Mouse (Mus musculus) right cerebral cortex, postnatal 10 days (tissue): ENCODE measurements around the gene Zc3hav1.

ENCODE experiments used
- DNase-seq, 2 experiments: peaks; one replicate each; pipeline ENCODE4 v3.0.0; 2021; ENCODE audit warnings: low spot score in 2 of 2

Zc3hav1 gene

DNA sequence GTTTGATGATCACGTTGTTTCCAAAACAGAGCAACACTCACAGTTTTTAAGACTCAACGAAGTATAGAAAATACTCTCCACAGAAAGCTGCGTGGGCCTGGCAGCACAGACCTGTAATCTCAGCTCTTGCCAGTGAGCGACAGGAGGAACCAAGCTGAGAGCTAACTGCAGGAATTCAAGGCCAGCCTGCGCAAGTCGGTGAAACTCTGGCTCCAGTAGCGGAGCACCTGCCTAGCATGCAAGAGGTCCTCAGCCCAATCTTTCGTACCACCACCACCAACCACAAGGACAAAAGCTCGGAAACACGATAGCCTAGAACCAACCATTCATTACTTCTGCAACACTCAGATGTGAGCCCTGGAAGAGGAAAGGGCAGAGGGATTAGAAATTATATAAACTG, 2.0 kb downstream of the Zc3hav1 start:
- DNase-seq, result no peak

DNA sequence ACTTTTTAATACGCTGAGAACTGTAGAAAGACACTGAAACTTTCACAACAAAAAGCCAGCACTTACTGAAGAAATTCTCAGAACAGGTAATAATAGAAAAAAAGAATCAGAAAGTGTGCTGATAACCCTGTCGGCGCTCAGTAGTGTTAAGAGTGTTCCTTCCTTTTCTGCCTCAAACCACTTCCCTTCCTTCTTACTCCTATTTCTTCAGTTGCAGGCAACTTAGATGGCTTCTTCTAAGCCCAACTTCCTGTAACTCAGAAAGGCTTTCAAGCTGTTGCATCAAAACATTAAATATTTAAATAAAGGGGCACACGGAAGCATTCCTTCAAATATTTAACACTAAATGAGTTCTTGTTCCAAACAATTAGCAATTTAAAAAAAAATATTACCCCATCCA, 2.5 kb downstream of the Zc3hav1 start:
- no peak for DNase-seq

DNA sequence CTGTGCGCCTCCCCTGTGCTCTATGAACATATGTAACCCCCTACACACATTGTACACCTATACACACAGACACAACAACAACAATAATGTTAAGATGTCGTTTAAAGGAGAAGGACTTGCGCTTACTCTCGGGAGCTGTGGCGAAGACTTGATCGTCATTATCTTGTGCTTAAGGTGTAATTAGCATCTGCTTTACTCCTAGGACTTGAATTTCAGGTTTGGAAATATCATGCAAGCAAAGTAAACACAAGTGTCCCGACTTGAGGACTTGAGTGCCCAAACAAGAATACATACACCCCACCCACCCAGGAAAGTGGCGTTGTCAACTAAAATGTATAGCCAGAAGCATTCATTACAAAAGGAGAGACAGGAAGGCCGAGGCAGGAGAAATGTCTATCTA, 4.6 kb downstream of the Zc3hav1 start:
- DNase-seq, result no peak

DNA sequence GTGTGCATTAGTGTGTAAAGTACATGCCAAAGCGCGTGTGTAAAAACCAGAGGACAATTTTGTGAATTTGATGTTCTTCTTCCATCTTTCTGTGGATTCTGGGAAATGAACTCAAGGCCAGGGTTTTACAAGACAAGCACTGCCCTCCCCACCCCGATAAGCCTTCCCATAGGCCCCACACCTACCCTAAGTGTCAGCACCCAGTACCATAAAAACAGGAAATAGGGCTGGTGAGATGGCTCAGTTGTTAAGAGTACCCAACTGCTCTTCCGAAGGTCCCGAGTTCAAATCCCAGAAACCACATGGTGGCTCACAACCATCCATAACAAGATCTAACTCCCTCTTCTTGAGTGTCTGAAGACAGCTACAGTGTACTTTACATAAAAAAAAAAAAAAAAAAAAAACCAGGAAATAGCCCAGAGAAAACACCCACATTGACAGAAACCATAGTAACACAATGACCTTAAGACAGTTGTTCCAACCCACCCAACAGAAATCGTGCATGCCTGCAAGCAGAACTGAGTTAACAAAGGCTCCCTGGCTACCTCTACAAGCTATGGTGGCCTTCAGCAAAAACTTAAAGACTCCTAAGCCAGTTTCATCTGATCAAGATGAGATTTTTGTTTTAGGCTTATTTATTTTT, 5.5 kb downstream of the Zc3hav1 start:
- no peak for DNase-seq

DNA sequence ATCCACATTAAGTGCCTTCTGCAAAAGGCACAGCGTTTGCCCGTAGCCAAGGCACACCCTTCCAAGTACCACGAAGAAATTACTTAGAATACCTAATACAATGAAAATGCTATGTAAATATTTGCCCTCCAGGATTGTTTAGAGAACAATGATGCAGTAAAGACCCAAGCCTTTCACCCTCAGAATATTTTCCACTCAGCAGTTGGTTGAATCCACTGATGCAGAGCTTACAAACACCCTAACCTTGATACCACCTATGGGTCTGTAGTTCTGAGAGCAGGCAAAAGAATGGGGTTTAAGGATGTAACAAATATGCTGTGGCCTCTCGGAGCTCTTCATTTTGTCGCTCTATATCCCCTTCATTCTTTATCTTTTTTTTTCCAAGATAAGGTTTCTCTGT, 6.5 kb downstream of the Zc3hav1 start:
- no peak for DNase-seq

DNA sequence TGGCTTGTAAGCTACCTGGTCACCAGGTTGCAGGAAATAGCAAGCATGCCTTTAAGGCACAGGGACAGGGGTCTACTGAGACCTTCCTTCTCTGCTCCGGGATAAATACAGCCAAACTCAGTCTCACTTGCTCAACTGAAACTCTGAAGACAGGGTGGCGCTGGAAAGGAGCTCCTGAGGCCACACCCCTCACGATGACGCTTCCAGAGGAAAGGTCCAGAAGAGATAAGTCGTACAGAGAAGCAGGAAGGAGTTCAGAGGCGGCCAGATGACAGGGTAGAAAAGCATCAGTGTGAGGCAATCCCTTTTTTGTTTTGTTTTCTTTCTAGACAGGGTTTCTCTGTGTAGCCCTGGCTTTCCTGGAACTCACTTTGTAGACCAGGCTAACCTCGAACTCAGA, 8.6 kb downstream of the Zc3hav1 start:
- no peak for DNase-seq

DNA sequence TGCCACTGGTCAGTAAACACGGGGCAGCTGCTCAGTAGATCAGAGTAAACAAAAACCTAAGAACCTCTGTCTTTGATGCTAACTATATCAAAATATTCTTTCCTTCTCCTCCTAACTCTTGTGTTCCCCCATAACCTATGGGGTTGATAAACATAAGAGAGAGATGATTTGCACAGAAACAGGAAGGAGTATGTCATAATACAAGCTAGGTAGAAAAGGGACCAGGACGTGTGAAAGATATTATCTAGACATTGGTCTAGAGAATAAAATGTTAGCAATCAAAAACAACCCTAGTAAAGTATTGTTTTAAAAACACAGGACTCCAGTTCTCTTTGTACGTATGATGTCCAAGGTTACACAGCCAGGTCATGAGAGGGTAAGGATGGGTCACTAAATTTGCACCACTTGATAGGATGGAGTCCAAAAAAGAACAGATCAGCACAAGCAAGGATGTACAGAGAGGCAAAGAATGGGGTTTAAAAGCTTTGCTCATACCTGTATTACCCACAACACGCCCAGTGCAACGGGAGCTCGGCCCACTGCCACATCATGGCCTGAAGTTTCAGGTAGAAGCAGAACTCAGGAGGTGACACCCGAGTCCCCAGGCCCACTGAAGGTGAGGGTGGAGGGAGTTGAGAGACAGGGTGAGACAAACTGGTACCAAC, 10.3 kb downstream of the Zc3hav1 start:
- no peak for DNase-seq

DNA sequence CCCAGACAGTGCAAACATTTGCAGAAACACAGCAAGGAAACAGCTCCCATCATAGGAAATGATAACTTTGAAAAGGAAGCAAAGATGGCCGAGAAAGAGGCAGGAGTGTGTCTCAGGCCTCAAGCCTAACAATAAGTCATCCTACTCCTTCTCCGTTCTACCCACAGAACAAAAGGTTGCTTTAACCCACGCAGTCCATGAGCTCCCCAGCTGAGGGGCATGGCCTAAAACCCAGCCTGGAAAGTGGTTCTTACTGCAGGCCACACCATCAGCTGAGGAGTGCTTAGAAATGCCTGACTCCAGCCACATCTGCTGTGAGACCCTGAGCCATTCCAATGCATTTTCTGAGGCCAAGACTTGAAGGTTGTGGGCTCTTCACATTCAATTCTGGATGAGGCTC, 10.8 kb downstream of the Zc3hav1 start:
- no peak for DNase-seq

DNA sequence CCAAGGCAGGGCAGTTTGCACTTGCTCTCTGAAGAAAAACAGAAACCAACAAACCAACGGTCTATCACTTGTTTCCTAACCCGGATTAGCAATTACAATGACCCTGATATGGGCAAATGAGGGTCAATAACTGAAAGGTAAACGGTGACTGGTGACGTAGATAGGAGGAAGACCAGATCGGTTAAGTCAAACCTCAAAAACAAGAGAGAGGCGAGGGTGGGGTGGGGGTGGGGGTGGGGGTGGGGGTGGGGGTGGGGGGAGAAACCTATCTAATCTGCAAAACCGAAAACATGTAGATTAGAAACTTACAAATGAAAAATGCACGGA, 11.8 kb downstream of the Zc3hav1 start:
- DNase-seq, result no peak

DNA sequence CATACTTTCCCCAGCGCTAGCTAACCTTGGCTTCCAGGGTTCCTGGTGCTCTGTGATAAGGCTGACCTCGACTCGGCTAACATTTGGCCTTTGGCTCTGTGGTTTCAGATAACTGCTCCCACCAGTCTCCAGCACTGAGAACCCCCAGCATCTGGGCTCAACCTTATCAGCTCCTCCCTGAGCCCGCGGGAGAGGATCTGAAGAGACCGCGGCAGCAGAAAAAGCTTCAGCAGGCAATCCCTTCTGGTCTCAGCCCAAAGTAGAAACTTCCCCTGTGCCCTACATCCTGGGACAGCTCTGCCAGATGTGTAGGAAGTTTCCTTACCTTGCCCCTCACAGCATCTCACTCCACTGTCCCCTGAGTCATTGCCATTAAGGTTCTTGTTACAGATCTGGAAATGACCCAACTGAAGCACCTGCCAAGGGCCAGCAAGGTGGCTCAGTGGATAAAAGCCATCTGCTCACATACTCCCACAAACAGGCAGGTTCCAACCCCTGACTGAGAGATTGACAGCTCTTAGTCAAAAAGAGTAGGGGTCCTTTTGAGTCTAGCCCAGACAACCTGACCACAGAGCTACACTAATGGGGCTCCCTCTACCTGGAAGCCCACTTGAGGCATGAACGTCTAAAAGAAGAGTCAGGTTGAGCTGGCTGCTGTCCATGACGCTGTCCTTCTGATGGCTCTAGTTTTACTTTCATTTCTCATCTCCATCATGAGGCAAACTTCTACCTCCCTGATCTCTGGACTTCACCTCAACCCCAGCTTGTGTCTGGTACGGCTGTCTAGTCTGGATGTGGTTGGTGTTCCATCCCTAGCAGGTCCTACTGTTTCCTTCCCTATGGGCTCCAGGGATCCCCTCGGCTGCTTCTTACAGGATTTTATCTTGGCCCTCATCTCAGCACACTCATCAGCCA, 12.4 kb downstream of the Zc3hav1 start:
- DNase-seq, result no peak

DNA sequence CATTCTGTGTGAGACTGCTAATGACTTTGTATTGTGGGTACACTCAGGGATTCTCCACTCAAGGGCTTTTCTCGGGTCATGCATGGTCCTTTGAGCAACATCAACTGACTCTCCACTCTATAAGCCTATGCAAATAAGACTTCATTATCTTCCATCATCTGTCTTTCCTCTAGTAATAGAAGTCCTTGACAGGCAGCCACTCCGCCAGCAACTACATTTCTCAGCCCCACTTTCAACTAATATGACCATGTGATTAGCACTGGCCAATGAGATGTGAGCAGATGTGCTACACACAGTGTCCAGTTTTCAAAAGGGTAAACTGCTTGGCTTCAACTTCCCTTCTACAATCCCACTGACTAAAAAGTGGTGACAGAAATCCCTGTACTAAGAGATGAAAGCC, 15.3 kb downstream of the Zc3hav1 start:
- no peak for DNase-seq

DNA sequence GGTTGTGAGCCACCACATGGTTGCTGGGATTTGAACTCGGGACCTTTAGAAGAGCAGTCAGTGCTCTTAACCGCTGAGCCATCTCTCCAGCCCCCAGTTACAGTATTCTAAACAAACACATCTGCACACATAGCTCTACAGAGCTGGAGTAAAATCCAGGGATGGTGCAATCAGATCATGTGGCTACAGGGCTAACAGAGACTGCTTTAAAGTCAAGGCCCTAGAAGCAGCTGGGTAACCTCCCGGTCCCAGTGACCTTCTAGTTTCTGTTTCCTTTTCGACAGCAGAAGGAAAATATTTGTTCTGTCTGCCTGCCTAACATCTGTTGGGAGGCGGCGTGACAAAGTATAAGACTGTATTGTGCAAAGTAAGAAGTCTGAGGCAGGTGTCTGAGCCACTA, 16.5 kb downstream of the Zc3hav1 start:
- no peak for DNase-seq

DNA sequence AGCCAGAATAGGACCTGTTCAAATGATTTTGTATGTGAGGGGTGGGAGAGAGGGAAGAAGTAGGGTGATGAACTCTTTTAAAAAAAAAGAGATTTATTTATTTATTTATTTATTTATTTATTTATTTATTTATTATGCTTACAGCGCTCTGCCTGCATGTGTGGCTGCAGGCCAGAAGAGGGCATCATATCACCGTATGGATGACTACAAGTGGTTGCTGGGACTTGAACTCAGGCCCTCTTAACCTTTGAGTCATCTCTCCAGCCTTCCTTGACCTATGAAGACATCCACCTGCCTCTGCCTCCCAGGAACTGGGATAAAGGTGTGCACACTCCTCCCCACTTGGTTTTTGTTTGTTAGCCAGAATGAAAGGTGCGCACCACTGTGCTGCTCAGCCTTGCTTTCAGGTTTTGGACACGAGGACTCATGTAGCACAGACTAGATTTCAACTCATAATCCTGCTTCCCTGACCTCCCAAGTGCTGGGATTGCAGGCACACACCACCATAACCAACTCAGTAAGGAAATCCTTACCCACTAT, 17.2 kb downstream of the Zc3hav1 start:
- no peak for DNase-seq

DNA sequence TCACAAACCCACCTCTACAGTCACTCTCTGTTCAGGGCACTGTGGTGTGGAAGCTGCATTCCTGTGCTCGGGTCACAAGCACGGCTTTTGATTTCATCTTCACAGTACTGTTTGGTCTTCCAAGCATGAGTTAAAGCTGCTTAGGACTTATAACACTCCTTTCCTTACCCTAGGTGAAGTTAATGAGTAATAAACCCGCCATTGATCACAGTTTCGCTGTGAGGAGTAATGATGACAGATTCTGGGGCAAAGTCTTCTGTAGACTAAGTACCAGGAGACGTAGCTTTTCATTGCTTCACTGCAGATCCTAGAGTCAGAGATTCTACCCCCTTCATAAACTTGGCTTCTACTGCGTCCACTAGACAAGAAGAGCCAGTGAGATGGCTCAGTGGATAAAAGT, 19.1 kb downstream of the Zc3hav1 start:
- no peak for DNase-seq

DNA sequence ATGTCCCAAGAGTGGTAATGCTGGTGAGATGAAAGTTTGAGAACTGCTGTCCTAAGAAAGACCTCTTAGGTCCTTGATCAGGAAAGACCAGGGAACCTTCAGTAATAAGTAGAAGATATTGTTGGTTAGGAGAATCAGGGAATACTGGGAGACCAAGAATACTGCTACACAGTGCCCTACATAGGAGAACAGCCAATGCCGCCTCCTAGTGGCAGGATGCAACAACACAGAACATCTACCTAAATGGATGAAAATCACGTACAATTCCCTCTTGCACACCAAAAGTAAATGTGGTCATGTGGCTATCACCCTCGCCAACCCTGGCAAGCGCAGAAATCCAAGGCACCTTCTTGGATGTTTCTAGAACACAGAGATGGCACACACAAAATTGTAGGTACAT, 27.8 kb downstream of the Zc3hav1 start:
- DNase-seq, result peak; percentile 45 to 65

DNA sequence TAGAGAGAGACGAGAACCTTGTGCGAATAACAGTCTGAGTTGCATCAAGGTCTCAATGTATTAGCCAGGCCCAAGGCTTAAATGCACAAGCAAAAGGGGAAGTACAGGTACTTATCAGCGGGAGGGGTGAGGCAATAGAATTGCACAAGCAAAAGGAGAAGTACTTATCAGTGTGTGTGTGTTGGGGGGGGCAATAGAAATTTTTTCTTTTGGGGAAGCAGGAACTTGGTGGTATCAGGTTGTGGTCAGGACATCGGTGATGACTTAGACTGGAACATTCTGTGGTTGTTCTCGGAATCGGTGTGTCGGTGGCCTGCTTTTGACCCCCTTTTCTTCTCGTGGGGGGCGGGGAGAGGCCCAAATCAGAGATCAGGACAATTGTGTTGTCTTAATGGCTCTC, 33.8 kb downstream of the Zc3hav1 start:
- DNase-seq, result no peak

DNA sequence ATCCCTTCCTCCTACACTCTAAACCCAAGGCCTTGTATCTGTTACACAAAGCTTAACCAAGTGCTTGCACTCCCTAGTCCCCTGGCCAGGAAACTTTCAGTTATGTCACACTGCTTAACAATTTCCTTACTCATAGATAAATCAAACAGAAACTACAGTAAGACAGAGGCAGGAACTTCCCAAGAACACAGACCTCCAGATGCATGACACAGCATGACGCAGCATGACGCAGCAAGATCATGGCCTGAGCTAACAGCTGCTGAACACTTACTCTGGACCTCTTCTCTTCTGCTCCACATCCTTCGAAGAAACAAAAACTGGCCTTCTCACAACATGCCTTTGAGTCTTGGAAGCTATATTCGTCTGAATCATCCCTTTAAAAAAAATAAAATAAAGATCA, 38.4 kb downstream of the Zc3hav1 start:
- no peak for DNase-seq

DNA sequence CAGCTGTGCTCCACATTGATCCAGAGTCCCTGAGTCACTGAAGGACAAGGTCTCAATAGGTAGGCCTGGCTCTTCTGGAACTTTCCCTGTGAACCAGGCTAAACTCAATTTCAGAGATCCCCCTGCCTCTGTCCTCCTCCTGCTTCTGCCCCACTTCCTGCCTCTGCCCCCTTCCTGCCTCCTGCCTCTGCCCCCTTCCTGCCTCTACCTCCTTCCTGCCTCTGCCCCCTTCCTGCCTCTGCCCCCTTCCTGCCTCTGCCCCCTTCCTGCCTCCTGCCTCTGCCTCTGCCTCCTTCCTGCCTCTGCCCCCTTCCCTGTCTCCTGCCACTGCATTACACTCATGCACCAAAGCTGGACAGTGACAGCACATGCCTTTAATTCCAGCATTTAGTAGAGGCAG, 44.7 kb downstream of the Zc3hav1 start:
- DNase-seq, result no peak

DNA sequence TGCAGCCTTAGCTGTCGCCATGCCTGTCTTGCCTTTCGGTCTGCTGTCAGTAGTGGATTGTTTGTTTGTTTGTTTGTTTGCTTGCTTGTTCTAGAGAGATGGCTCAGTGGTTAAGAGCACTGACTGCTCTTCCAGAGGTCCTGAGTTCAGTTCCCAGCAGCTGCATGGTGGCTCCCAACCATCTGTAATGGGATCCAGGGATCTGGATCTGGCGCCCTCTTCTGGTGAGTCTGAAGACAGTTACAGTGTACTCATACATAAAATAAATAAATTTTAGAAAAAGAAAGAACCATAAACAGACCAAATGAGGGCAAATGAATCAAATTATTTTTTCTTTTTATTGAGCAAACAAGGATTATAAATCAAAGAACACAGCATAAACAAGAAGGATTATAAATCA, 49.4 kb downstream of the Zc3hav1 start:
- no peak for DNase-seq

DNA sequence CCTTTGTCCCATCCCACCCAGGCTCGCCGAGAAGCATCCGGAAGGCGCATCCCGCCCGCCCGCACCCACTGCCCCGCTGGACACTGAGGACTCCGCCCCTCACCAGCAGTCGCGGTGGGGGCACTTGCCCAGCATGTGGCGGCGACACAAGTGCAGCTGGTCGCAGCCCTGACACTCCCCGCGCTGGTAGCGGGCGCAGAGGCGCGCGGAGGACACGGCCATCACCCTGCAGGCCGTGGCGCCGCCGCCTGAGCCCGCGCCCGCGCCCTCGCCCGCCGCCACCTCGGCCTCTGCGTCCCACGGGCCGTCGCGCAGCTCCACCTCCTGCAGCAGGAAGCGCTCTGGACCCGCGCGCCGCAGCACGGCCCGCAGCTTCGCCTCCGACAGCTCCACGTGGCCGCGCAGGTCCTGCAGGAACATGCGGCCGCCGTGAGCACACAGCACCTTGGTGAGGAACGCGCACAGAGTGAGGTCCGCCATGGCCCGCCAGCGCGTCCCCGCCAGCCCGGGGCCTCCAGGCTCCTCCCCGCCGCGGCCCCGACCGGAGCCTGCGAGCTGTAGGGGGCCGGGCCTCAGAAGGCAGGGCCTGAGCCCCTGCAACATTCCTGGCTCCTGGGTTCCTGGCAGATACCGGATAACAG, 55.5 kb downstream of the Zc3hav1 start, which contains the start of gene Zc3hav1l:
Gene Zc3hav1l, minus strand, starts transcription at position 499 of the 641 bp plus-strand sequence.
- DNase-seq, result peak; percentile 71 to 74

DNA sequence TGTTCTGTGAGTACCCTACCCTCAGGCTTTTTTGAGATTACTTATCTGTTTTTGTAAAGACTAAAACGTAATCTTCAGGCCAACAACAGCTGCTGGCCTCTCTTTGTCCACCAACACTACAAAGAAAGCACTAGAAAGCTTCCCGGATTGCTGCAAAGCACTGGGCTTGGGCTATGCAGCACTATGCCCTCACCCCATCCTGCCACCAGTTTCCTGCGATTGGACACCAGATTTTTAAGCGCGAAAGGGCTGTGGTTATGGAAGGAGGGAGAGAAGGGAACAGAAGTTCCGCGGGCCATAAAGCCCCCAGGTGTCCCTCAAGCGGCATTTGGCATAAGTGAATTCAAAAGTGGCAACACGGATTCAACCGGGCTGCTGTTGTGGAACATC, 56.2 kb downstream of the Zc3hav1 start:
- DNase-seq, result peak in 1 of 2 experiments; percentile 29

DNA sequence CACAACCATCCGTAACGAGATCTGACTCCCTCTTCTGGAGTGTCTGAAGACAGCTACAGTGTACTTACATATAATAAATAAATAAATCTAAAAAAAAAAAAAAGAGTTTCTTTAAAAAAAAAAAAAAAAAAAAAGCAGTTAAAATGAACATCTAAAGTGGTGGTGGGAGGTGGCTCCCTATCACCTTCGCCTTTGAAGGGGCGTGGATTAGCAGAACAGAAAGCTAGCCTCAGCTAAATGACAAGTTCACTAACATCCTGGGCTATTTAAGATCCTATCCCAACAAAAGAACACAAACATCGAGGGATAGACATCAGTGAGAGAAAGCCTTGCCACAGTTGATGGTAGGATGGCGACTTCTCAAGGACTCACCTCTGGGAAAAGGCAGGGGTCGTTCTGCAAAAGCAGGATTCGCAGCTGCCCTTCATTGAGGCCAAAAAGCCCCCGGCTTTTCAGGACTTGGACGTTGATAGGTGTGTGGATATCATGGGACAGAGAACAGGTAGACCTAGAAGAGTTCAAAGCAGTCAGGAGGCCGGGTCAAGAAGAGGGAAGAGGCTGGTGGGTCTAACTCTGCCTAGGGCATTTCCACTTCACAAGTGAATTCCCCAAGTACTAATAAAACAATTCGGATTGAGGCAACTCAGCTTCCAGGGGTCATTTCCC, 56.7 kb downstream of the Zc3hav1 start:
- DNase-seq, result no peak
